Mouse (Mus musculus): Measurements from ENCODE around the gene Scg3. TPM values are rescaled to one million over a fixed set of nuclear protein-coding genes. Genes with fewer than 3 reads are reported as not detected.

Scg3 gene
- total RNA-seq, 2 experiments from 2014 or later = 296 to 315 TPM

Other genes with a start within 250 kb of the Scg3 start
- 10 to 100 TPM; 25.5 to 29.1 TPM for gene Leo1, start 242.5 kb downstream of the Scg3 start, total RNA-seq (2021)
- 10 to 100 TPM; 47.2 to 53.0 TPM for gene Tmod3, start 124.4 kb downstream of the Scg3 start, total RNA-seq (2021)
- 100 to 1,000 TPM; 376 to 383 TPM for gene Tmod2, start 72.7 kb downstream of the Scg3 start, total RNA-seq (2021)
- gene Lysmd2, start 58.3 kb downstream of the Scg3 start, total RNA-seq (2021) = 10 to 100 TPM; 68.1 to 69.2 TPM
- gene Bmp5, start 91.3 kb upstream of the Scg3 start, total RNA-seq (2021) = 1 to 10 TPM; 1.3 TPM